Mouse (Mus musculus) lung, postnatal 0 days (tissue): ENCODE results near the gene Usp28.

Experiments used
- CTCF ChIP-seq: IDR thresholded peaks from 2 replicates; pipeline ENCODE4 v1.5.1; 2016; ENCODE audit warnings: antibody characterized with exemption, mild to moderate bottlenecking
- EP300 ChIP-seq: IDR thresholded peaks from 2 replicates; pipeline ENCODE4 v1.6.1; 2016; ENCODE audit warnings: antibody characterized with exemption, mild to moderate bottlenecking, control low read depth

DNA sequence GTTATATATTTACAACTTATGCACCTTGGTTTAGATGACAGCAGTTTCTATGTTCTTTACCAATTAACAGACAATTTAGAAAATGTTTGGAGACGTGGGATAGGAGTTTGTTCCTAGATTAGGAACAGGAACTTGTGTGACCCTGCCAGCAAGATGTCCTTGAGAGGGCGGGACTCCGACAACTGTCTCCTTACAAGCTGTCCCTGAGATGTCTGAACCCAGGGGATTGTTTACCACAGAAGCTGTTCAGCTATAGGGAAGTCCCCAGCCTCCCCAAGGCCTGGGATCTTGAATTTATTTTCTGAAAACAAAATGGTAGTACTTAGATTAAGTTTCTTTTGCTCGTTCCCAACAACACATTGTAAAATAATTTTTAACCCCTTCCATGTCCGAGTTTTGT lies 65.7 kb downstream of the Usp28 start:
- TF ChIP-seq EP300, result no peak
- no peak for TF ChIP-seq CTCF
